Mouse (Mus musculus): ENCODE measurements at regions not wholly inside any gene's neighbourhood (a gene's known extent, or its start where the extent isn't known, plus 50 kb on each side); places are given as distances from the start of the nearest gene placed in this dataset.

GRCm38 (mm10) chr12:78118131-78118530 lies 75.9 kb upstream of the Gm6657 start:
- no peak overlapping the region for H3K9ac ChIP-seq (ENCODE audit: low read depth, low read length)
- H3K36me3 ChIP-seq (ENCODE audit: control insufficient read depth, insufficient read depth, low read length) = no peaks in the 10 kb centered on the region
- intact Hi-C loops (cut with DNase I) = no loop called here
- H3K79me2 ChIP-seq (replicated peaks; ENCODE audit: control insufficient read depth, insufficient read depth, low read length) = no peaks in the 10 kb centered on the region
- no peak for DNase-seq
- H3K27me3 ChIP-seq (ENCODE audit: control insufficient read depth, insufficient read depth, low read length) = no peaks in the 10 kb centered on the region
- no peaks in the 10 kb centered on the region for H3K4me1 ChIP-seq (ENCODE audit: control insufficient read depth, insufficient read depth, low read length)
- H3K27ac ChIP-seq = no peak overlapping the region
- no peak for TF ChIP-seq EP300 (IDR thresholded peaks at IDR 0.05; ENCODE audit: insufficient read depth, low read depth, low read length)
- TF ChIP-seq POLR2A (IDR thresholded peaks at IDR 0.05; ENCODE audit: insufficient read depth, low read depth, low read length) = no peak
- no peak for TF ChIP-seq CTCF (IDR thresholded peaks at IDR 0.05)
- 69% methylated on average over 1 of the region's 1 CpGs for WGBS
- H3K4me3 ChIP-seq = no peak overlapping the region

- Histone ChIP-seq H3K36me3 (ENCODE audit: control insufficient read depth, insufficient read depth, low read length) (no peaks in the 10 kb centered on the region), H3K4me1 (ENCODE audit: control insufficient read depth, insufficient read depth, low read length) (no peaks in the 10 kb centered on the region), H3K9ac (ENCODE audit: low read depth, low read length) (no peak overlapping the region), H3K27me3 (ENCODE audit: control insufficient read depth, insufficient read depth, low read length) (no peaks in the 10 kb centered on the region), H3K27ac (no peak overlapping the region), H3K79me2 (replicated peaks; ENCODE audit: control insufficient read depth, insufficient read depth, low read length) (no peaks in the 10 kb centered on the region), H3K4me3 (no peak overlapping the region)
- TF ChIP-seq POLR2A (IDR thresholded peaks at IDR 0.05; ENCODE audit: insufficient read depth, low read depth, low read length) (no peak), CTCF (IDR thresholded peaks at IDR 0.05) (no peak), EP300 (IDR thresholded peaks at IDR 0.05; ENCODE audit: insufficient read depth, low read depth, low read length) (no peak)
- intact Hi-C loops (cut with DNase I) = no loop called here
- 27% methylated on average over 2 of the region's 2 CpGs for WGBS
- DNase-seq = no peak
Measured at GRCm38 (mm10) chr12:78119246-78119645, 74.8 kb upstream of the Gm6657 start.

GRCm38 (mm10) chr12:78119855-78120254 lies 74.2 kb upstream of the Gm6657 start:
- WGBS = 45% methylated on average over 5 of the region's 5 CpGs
- Histone ChIP-seq H3K36me3 (ENCODE audit: control insufficient read depth, insufficient read depth, low read length) (no peaks in the 10 kb centered on the region), H3K9ac (ENCODE audit: low read depth, low read length) (no peak overlapping the region), H3K4me1 (ENCODE audit: control insufficient read depth, insufficient read depth, low read length) (no peaks in the 10 kb centered on the region), H3K27me3 (ENCODE audit: control insufficient read depth, insufficient read depth, low read length) (no peaks in the 10 kb centered on the region), H3K79me2 (replicated peaks; ENCODE audit: control insufficient read depth, insufficient read depth, low read length) (no peaks in the 10 kb centered on the region), H3K27ac (no peak overlapping the region; the same call in 1 of the 2 replicates), H3K4me3 (no peak overlapping the region)
- intact Hi-C loops (cut with DNase I) = no loop called here
- DNase-seq = peak in 1 of 2 experiments; percentile 29
- no peak for TF ChIP-seq POLR2A (IDR thresholded peaks at IDR 0.05; ENCODE audit: insufficient read depth, low read depth, low read length)
- no peak for TF ChIP-seq EP300 (IDR thresholded peaks at IDR 0.05; ENCODE audit: insufficient read depth, low read depth, low read length)
- TF ChIP-seq CTCF (IDR thresholded peaks at IDR 0.05) = no peak

GRCm38 (mm10) chr12:78129130-78129845 lies 64.8 kb upstream of the Gm6657 start:
- intact Hi-C loops (cut with DNase I) = no loop called here
- no peak for DNase-seq
- Histone ChIP-seq H3K36me3 (ENCODE audit: control insufficient read depth, insufficient read depth, low read length) (no peaks in the 10 kb centered on the region), H3K27me3 (ENCODE audit: control insufficient read depth, insufficient read depth, low read length) (no peaks in the 10 kb centered on the region), H3K4me3 (no peak overlapping the region), H3K27ac (no peak overlapping the region), H3K9ac (ENCODE audit: low read depth, low read length) (no peak overlapping the region), H3K4me1 (ENCODE audit: control insufficient read depth, insufficient read depth, low read length) (no peaks in the 10 kb centered on the region), H3K79me2 (replicated peaks; ENCODE audit: control insufficient read depth, insufficient read depth, low read length) (no peaks in the 10 kb centered on the region)
- 84% methylated on average over 5 of the region's 5 CpGs for WGBS
- TF ChIP-seq CTCF (IDR thresholded peaks at IDR 0.05) (no peak), EP300 (IDR thresholded peaks at IDR 0.05; ENCODE audit: insufficient read depth, low read depth, low read length) (no peak), POLR2A (IDR thresholded peaks at IDR 0.05; ENCODE audit: insufficient read depth, low read depth, low read length) (no peak)

- Histone ChIP-seq H3K4me3 (no peak overlapping the region), H3K9ac (ENCODE audit: low read depth, low read length) (no peak overlapping the region), H3K36me3 (ENCODE audit: control insufficient read depth, insufficient read depth, low read length) (0 out of 2 replicates have a peak, but pooled peaks cover 3% of the 10 kb centered on the region), H3K27me3 (ENCODE audit: control insufficient read depth, insufficient read depth, low read length) (no peaks in the 10 kb centered on the region), H3K27ac (no peak overlapping the region), H3K79me2 (replicated peaks; ENCODE audit: control insufficient read depth, insufficient read depth, low read length) (no peaks in the 10 kb centered on the region), H3K4me1 (ENCODE audit: control insufficient read depth, insufficient read depth, low read length) (no peaks in the 10 kb centered on the region)
- TF ChIP-seq POLR2A (IDR thresholded peaks at IDR 0.05; ENCODE audit: insufficient read depth, low read depth, low read length) (no peak), EP300 (IDR thresholded peaks at IDR 0.05; ENCODE audit: insufficient read depth, low read depth, low read length) (no peak), CTCF (IDR thresholded peaks at IDR 0.05) (no peak)
- no peak for DNase-seq
- 60% methylated on average over 8 of the region's 8 CpGs for WGBS
- intact Hi-C loops (cut with DNase I) = no loop called here
Measured at GRCm38 (mm10) chr12:78132016-78132797, 61.8 kb upstream of the Gm6657 start.

- WGBS = 63% methylated on average over 9 of the region's 9 CpGs
- intact Hi-C loops (cut with DNase I) = no loop called here
- Histone ChIP-seq H3K4me3 (no peak overlapping the region), H3K9ac (ENCODE audit: low read depth, low read length) (no peak overlapping the region), H3K27me3 (ENCODE audit: control insufficient read depth, insufficient read depth, low read length) (no peaks in the 10 kb centered on the region), H3K27ac (peak overlapping the region; percentile 21; the same call in 1 of the 2 replicates), H3K4me1 (ENCODE audit: control insufficient read depth, insufficient read depth, low read length) (no peaks in the 10 kb centered on the region), H3K79me2 (replicated peaks; ENCODE audit: control insufficient read depth, insufficient read depth, low read length) (no peaks in the 10 kb centered on the region), H3K36me3 (ENCODE audit: control insufficient read depth, insufficient read depth, low read length) (0 out of 2 replicates have a peak, but pooled peaks cover 3% of the 10 kb centered on the region)
- peak; percentile 22 to 46 for DNase-seq
- TF ChIP-seq CTCF (IDR thresholded peaks at IDR 0.05) (no peak), POLR2A (IDR thresholded peaks at IDR 0.05; ENCODE audit: insufficient read depth, low read depth, low read length) (no peak), EP300 (IDR thresholded peaks at IDR 0.05; ENCODE audit: insufficient read depth, low read depth, low read length) (no peak)
Measured at GRCm38 (mm10) chr12:78133341-78133740, 60.7 kb upstream of the Gm6657 start.

All from heart, adult 2 months (tissue).